Mouse (Mus musculus) frontal cortex, postnatal 25 days (tissue): Measurements from ENCODE around the gene Vwc2l.

Source experiments
- DNase-seq, 2 experiments: peaks; one replicate each; pipeline ENCODE4 v3.0.0; 2022; ENCODE audit warnings: low spot score in 2 of 2

Gene Vwc2l

GRCm38 (mm10) chr1:70725655-70726066, at the start of gene Vwc2l:
Gene Vwc2l, plus strand, starts transcription at chr1:70725715.
- DNase-seq, result peak; percentile 25 to 42

- no peak for DNase-seq
These were observed 33.0 kb upstream of the Vwc2l start for GRCm38 (mm10) chr1:70692529-70692928.

GRCm38 (mm10) chr1:70700270-70700669, 25.2 kb upstream of the Vwc2l start:
- DNase-seq, result no peak

- DNase-seq, result no peak
These were observed 21.6 kb upstream of the Vwc2l start for GRCm38 (mm10) chr1:70703934-70704333.

- no peak for DNase-seq
These were observed 19.7 kb upstream of the Vwc2l start for GRCm38 (mm10) chr1:70705821-70706220.

- DNase-seq, result no peak
These were observed 470 bp upstream of the Vwc2l start for GRCm38 (mm10) chr1:70725045-70725444.

GRCm38 (mm10) chr1:70787146-70787545, 61.6 kb downstream of the Vwc2l start:
- DNase-seq, result no peak

- DNase-seq, result no peak
These were observed 66.1 kb downstream of the Vwc2l start for GRCm38 (mm10) chr1:70791636-70792035.

- DNase-seq, result no peak
These were observed 69.6 kb downstream of the Vwc2l start for GRCm38 (mm10) chr1:70795094-70795493.

GRCm38 (mm10) chr1:70803401-70803800, 77.9 kb downstream of the Vwc2l start:
- DNase-seq, result no peak

- no peak for DNase-seq
These were observed 97.6 kb downstream of the Vwc2l start for GRCm38 (mm10) chr1:70823111-70823510.

- DNase-seq, result no peak
These were observed 107.7 kb downstream of the Vwc2l start for GRCm38 (mm10) chr1:70833262-70833661.

- DNase-seq, result no peak
These were observed 116.7 kb downstream of the Vwc2l start for GRCm38 (mm10) chr1:70842222-70842621.

GRCm38 (mm10) chr1:70845276-70845675, 119.8 kb downstream of the Vwc2l start:
- DNase-seq, result no peak

- no peak for DNase-seq
These were observed 126.3 kb downstream of the Vwc2l start for GRCm38 (mm10) chr1:70851633-70852390.

- no peak for DNase-seq
These were observed 127.9 kb downstream of the Vwc2l start for GRCm38 (mm10) chr1:70853446-70853845.

GRCm38 (mm10) chr1:70855912-70856311, 130.4 kb downstream of the Vwc2l start:
- no peak for DNase-seq

- no peak for DNase-seq
These were observed 136.2 kb downstream of the Vwc2l start for GRCm38 (mm10) chr1:70861672-70862071.

GRCm38 (mm10) chr1:70866137-70866536, 140.6 kb downstream of the Vwc2l start:
- DNase-seq, result no peak

- DNase-seq, result no peak
These were observed 155.0 kb downstream of the Vwc2l start for GRCm38 (mm10) chr1:70880496-70880895.

- DNase-seq, result no peak
These were observed 155.8 kb downstream of the Vwc2l start for GRCm38 (mm10) chr1:70881269-70881668.

- DNase-seq, result no peak
These were observed 158.6 kb downstream of the Vwc2l start for GRCm38 (mm10) chr1:70884156-70884555.

GRCm38 (mm10) chr1:70902311-70902710, 176.8 kb downstream of the Vwc2l start:
- no peak for DNase-seq

GRCm38 (mm10) chr1:70907366-70907765, 181.9 kb downstream of the Vwc2l start:
- DNase-seq, result no peak
